Mouse (Mus musculus) heart, adult 8-10 months (tissue): ENCODE measurements around the gene Snx22. TPM values are rescaled to one million over a fixed set of nuclear protein-coding genes. Genes with fewer than 3 reads are reported as not detected.

Experiments used
- total RNA-seq, 4 experiments: library from RNA; stranded (reverse); gene quantifications; 2 replicates each; pipeline ENCODE4 v1.2.4; 2022

The Snx22 gene
- total RNA-seq, 4 experiments from 2014 or later: 0.26 to 0.88 (median 0.47) TPM

Other genes with a start within 250 kb of the Snx22 start
- gene Zfp609, start 242.2 kb downstream of the Snx22 start, total RNA-seq: 10 to 100 TPM; 21.6 to 25.1 (median 22.2) TPM
- gene Pclaf, start 179.5 kb downstream of the Snx22 start, total RNA-seq: under 1 TPM in 3 of 4 experiments, not detected in 1; 0.35 to 0.56 (median 0.52) TPM
- gene Trip4, start 160.9 kb downstream of the Snx22 start, total RNA-seq: 10 to 100 TPM; 14.7 to 17.4 (median 16.4) TPM
- gene Csnk1g1, start 160.8 kb downstream of the Snx22 start, total RNA-seq: 10 to 100 TPM in 2 of 4 experiments, 1 to 10 TPM in 2; 8.5 to 11.6 (median 9.5) TPM
- gene Ppib, start 9.5 kb downstream of the Snx22 start, total RNA-seq: 100 to 1,000 TPM in 3 of 4 experiments, 10 to 100 TPM in 1; 91.5 to 108 (median 105) TPM
- gene Snx1, start 56.9 kb upstream of the Snx22 start, total RNA-seq: 10 to 100 TPM; 21.3 to 25.8 (median 24.0) TPM
- 10 to 100 TPM; 63.2 to 72.4 (median 71.0) TPM for gene Ciao2a, start 56.9 kb upstream of the Snx22 start, total RNA-seq
- gene Dapk2, start 88.5 kb upstream of the Snx22 start, total RNA-seq: 1 to 10 TPM; 3.5 to 8.0 (median 4.8) TPM